Mouse (Mus musculus): ENCODE data around the gene Brd2.
A peak's percentile ranks its signal among the peaks of the same experiment; 100 is the strongest.

Gene Brd2

GRCm38 (mm10) chr17:34131911-34132310 lies 9.5 kb upstream of the Brd2 start:
- no peak for DNase-seq (ENCODE audit: low read depth, low spot score)

GRCm38 (mm10) chr17:34130073-34130947 lies 7.9 kb upstream of the Brd2 start:
- no peak for DNase-seq (ENCODE audit: low read depth, low spot score)

- peak; percentile 62 for DNase-seq (ENCODE audit: low read depth, low spot score)
Measured at GRCm38 (mm10) chr17:34128944-34129791, 6.7 kb upstream of the Brd2 start.

- DNase-seq (ENCODE audit: low read depth, low spot score): peak; percentile 78
Measured at GRCm38 (mm10) chr17:34128264-34128937, 6.0 kb upstream of the Brd2 start.

DNA sequence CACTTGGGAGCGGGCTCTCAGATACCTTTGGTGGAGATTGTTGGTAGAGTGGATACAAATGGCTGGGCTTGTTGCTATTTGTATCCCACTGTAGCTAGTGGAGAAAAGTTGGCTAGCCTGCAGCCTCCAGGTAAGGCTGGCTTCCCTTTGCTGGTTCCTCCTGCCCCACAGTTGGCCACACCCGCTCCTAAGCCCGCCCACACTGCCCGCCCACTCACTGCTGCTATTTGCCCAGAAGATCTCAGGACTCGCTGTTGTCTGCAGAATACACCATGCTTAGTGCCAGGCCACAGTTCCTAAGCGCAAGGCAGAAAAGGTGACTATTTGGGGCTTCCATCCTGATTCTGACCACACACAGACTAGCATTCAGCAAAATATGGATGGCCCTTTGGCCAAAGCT lies 5.0 kb upstream of the Brd2 start:
- DNase-seq (ENCODE audit: low read depth, low spot score): peak; percentile 88

DNA sequence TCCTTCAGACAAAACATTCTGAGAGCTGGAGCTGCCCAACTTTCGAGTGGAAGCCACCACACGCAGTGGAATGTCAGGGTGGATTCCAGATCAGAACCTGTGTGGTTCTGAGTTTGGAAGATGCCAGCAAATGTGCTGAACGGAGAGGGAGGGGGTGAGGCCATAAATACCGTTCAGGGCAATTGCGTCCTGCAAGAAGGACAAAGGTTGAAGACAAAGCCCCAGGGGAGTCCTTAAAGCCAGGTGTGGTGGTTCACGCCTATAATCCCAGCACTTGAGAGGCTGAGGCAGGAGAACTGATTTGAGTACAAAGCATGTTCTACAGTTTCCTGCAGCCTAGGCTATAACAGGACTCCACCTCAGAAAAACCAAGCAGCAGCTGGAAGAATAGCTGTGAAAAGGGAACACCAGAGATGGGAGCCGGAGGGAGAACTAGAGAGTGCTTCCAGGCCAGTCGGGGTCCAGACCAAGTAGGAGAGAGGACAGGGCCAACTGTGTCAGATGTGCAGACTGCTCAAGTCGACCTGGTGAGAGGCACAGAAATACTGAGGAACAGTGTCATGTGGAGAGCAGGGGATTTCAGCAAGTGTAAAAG lies 4.5 kb upstream of the Brd2 start:
- DNase-seq (ENCODE audit: low read depth, low spot score): no peak

- DNase-seq (ENCODE audit: low read depth, low spot score): no peak
Measured at GRCm38 (mm10) chr17:34124649-34125048, 2.2 kb upstream of the Brd2 start.

DNA sequence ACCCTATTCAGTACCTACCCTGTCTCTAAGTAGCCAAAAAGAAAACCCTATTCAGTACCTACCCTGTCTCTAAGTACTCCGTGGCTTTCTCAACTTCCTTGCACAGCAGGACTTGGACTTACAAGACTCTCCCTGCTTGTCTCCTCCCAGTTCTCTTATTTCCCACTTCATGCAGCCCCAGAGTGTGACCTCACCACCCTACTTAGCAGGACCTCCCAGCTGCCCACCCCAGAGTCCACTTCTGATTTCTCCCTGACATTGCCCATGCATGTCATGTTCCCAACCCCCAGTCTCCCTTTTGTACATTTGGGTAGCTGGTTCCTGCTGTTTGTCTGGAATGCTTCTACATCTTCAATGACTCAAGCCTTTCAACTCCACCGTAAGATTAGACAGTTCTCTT lies 1.1 kb upstream of the Brd2 start:
- no peak for DNase-seq (ENCODE audit: low read depth, low spot score)

DNA sequence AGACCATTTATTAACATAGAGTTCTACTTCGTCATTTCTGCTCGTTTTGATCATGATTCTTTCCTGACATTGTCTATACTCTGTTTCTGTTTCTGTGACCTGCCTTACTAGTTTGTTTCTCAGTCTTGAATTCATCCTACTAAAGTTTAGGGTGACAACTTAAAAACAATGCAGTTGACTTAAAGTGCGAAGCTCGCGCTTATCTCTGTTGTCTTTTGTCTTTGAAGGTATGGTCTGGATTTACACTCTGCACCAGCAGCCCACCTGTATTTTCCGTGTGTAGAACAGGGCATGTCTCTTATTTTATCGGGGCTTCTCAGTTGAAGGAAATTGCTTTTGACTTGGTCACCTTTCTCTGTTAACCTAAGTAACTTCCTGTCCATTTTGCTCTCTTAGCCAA lies 677 bp upstream of the Brd2 start:
- no peak for DNase-seq (ENCODE audit: low read depth, low spot score)

- peak; percentile 79 for DNase-seq (ENCODE audit: low read depth, low spot score)
Measured at GRCm38 (mm10) chr17:34121879-34122187, 601 bp downstream of the Brd2 start.

- peak; percentile 97 for DNase-seq (ENCODE audit: low read depth, low spot score)
Measured at GRCm38 (mm10) chr17:34121172-34121878, 1.1 kb downstream of the Brd2 start.

DNA sequence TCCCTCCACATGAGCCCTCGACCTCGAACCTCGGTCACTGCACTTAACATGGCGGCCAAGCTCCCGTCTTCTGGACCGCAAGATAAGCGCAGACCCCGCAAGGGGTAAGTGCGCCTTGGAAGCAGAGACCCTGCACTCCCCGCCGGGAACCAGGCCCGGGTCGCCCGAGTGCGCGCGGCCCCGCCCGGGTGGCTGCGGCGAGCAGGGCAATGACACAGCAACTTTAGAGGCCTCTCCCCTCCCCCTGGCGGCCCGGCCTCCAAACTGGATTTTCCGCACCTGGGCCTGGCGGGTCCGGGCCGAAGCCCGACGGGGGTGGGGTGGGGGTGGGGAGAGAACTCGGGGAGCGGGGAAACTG lies 1.6 kb downstream of the Brd2 start:
- no peak for DNase-seq (ENCODE audit: low read depth, low spot score)

- peak; percentile 97 for DNase-seq (ENCODE audit: low read depth, low spot score)
Measured at GRCm38 (mm10) chr17:34120180-34120723, 2.2 kb downstream of the Brd2 start.

GRCm38 (mm10) chr17:34119249-34120179 lies 2.9 kb downstream of the Brd2 start, which contains the start of gene H2-DMa:
Gene H2-DMa, plus strand, starts transcription at chr17:34119541.
- DNase-seq (ENCODE audit: low read depth, low spot score): peak; percentile 100

DNA sequence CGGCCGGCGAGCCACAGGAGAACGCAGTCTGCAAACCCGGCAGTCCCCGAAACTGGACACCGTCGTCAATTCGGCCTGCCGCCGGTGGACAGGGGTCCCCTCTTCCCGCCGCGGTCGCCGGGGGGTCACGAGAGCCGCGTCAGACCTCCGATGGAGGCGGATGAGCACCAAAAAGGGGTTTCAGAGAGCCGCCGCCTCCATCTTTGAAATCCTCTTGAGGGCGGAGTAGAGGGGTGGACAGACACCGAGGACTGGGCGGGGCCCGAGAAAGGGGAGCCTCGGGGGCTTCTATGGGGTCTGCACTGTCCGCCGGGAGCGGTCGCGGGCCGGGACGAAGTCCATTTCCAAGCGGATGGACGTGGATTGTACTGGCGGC lies 3.6 kb downstream of the Brd2 start:
- DNase-seq (ENCODE audit: low read depth, low spot score): no peak

- DNase-seq (ENCODE audit: low read depth, low spot score): peak; percentile 48
Measured at GRCm38 (mm10) chr17:34118113-34118872, 4.1 kb downstream of the Brd2 start.

- DNase-seq (ENCODE audit: low read depth, low spot score): peak; percentile 49
Measured at GRCm38 (mm10) chr17:34117421-34118112, 4.9 kb downstream of the Brd2 start.

GRCm38 (mm10) chr17:34116736-34117370 lies 5.6 kb downstream of the Brd2 start:
- DNase-seq (ENCODE audit: low read depth, low spot score): no peak

Data from brain, adult 2 months (tissue).